In genomic region chr6:113936811-113937508, GRCm38 (mm10) we compare ENCODE assay signal across 11 mouse cellular contexts.
DNase-seq lines count a peak whose midpoint lies in the region; ATAC-seq and TF ChIP-seq lines count a peak whose summit lies in the region.
"Had no signal": no experiment of that assay in that cellular context is flagged by ENCODE, and none has a peak within 500 bp of the region (broad histone marks: within the 10 kb centered on the region; RNA-seq: fewer than 3 reads in every experiment).

No protein-coding gene starts in this region.

- no peaks in the 10 kb centered on the region for H3K4me1 ChIP-seq in embryonic facial prominence, embryonic 11.5 days (ENCODE audit: control insufficient read depth, insufficient read depth, low read length)
- H3K4me1 ChIP-seq in hindbrain, embryonic 15.5 days (replicated peaks) = peaks cover 22% of the 10 kb centered on the region
- H3K4me1 ChIP-seq in midbrain, embryonic 11.5 days (ENCODE audit: control insufficient read depth, insufficient read depth, low read length) = peaks cover 19% of the 10 kb centered on the region
- H3K4me1 ChIP-seq: embryonic facial prominence, embryonic 15.5 days; limb, embryonic 15.5 days had no signal

- no peak for TF ChIP-seq POLR2A in brain, embryonic 14.5 days (IDR thresholded peaks at IDR 0.05; ENCODE audit: borderline replicate concordance, extremely low read depth, insufficient read depth, insufficient read length, poor library complexity, severe bottlenecking)

- H3K9me3 ChIP-seq in embryonic facial prominence, embryonic 11.5 days (replicated peaks; ENCODE audit: control insufficient read depth, low read length) = no peaks in the 10 kb centered on the region
- H3K9me3 ChIP-seq in hindbrain, embryonic 15.5 days = no peaks in the 10 kb centered on the region
- no peaks in the 10 kb centered on the region for H3K9me3 ChIP-seq in midbrain, embryonic 11.5 days (ENCODE audit: control insufficient read depth, low read length)
- H3K9me3 ChIP-seq: embryonic facial prominence, embryonic 15.5 days; limb, embryonic 15.5 days had no signal

- H3K27me3 ChIP-seq in embryonic facial prominence, embryonic 11.5 days (ENCODE audit: control insufficient read depth, insufficient read depth, low read length) = no peaks in the 10 kb centered on the region
- H3K27me3 ChIP-seq in hindbrain, embryonic 15.5 days = no peaks in the 10 kb centered on the region
- H3K27me3 ChIP-seq in midbrain, embryonic 11.5 days (ENCODE audit: control insufficient read depth, insufficient read depth, low read length) = peaks cover 4% of the 10 kb centered on the region; the same call in 1 of the 2 replicates
- H3K27me3 ChIP-seq: embryonic facial prominence, embryonic 15.5 days; limb, embryonic 15.5 days had no signal

- ATAC-seq in embryonic facial prominence, embryonic 11.5 days (replicated peaks; ENCODE audit: insufficient number of reproducible peaks, low FRiP score, low TSS enrichment, low read depth) = no peak
- peak; percentile 27; the same call in 1 of the 2 replicates for ATAC-seq in hindbrain, embryonic 15.5 days (ENCODE audit: low FRiP score, low read depth)
- peak; percentile 89 for ATAC-seq in midbrain, embryonic 11.5 days (ENCODE audit: low FRiP score)
- ATAC-seq: intestine, postnatal 0 days had no signal

- no peaks in the 10 kb centered on the region for H3K36me3 ChIP-seq in embryonic facial prominence, embryonic 11.5 days (replicated peaks; ENCODE audit: control insufficient read depth, insufficient read depth, low read depth, low read length)
- H3K36me3 ChIP-seq in hindbrain, embryonic 15.5 days = no peaks in the 10 kb centered on the region
- no peaks in the 10 kb centered on the region for H3K36me3 ChIP-seq in midbrain, embryonic 11.5 days (ENCODE audit: control insufficient read depth, insufficient read depth, low read length)
- H3K36me3 ChIP-seq: embryonic facial prominence, embryonic 15.5 days; limb, embryonic 15.5 days had no signal

- 43% methylated on average over 6 of the region's 6 CpGs for WGBS in embryonic facial prominence, embryonic 11.5 days
- 28% methylated on average over 6 of the region's 6 CpGs for WGBS in hindbrain, embryonic 15.5 days
- 26% methylated on average over 6 of the region's 6 CpGs for WGBS in midbrain, embryonic 11.5 days

- DNase-seq in brain, embryonic 14.5 days (ENCODE audit: low read depth) = peak; percentile 92
- DNase-seq in embryonic facial prominence, embryonic 11.5 days (ENCODE audit: low spot score) = peak; percentile 46
- peak; percentile 92 for DNase-seq in midbrain, embryonic 11.5 days (ENCODE audit: low spot score, missing footprints)
- no peak for DNase-seq in adrenal gland, postnatal 14 days
- no peak for DNase-seq in gastrocnemius, postnatal 25 days
- DNase-seq in adrenal gland, postnatal 4 days (ENCODE audit: low spot score in 2 of 2) = no peak
- DNase-seq: right cerebral cortex, postnatal 25 days had no signal

- H3K9ac ChIP-seq in embryonic facial prominence, embryonic 11.5 days (replicated peaks; ENCODE audit: low read length) = no peak overlapping the region
- no peak overlapping the region for H3K9ac ChIP-seq in hindbrain, embryonic 15.5 days
- H3K9ac ChIP-seq in midbrain, embryonic 11.5 days (ENCODE audit: low read length) = no peak overlapping the region
- H3K9ac ChIP-seq: embryonic facial prominence, embryonic 15.5 days; limb, embryonic 15.5 days had no signal

- TF ChIP-seq CTCF in brain, embryonic 14.5 days (IDR thresholded peaks at IDR 0.05; ENCODE audit: borderline replicate concordance, extremely low read depth, insufficient read depth, insufficient read length) = no peak

- no peak overlapping the region for H3K27ac ChIP-seq in embryonic facial prominence, embryonic 11.5 days (replicated peaks; ENCODE audit: low read depth, low read length)
- no peak overlapping the region for H3K27ac ChIP-seq in hindbrain, embryonic 15.5 days (replicated peaks)
- H3K27ac ChIP-seq in midbrain, embryonic 11.5 days (ENCODE audit: low read depth, low read length) = peak overlapping the region; percentile 27; the same call in 1 of the 2 replicates
- H3K27ac ChIP-seq: embryonic facial prominence, embryonic 15.5 days; limb, embryonic 15.5 days had no signal

- H3K4me3 ChIP-seq in embryonic facial prominence, embryonic 11.5 days (ENCODE audit: low read depth, low read length) = no peak overlapping the region
- H3K4me3 ChIP-seq in hindbrain, embryonic 15.5 days = no peak overlapping the region
- H3K4me3 ChIP-seq in midbrain, embryonic 11.5 days (ENCODE audit: low read depth, low read length) = no peak overlapping the region
- H3K4me3 ChIP-seq: embryonic facial prominence, embryonic 15.5 days; limb, embryonic 15.5 days had no signal

- no peak overlapping the region for H3K4me2 ChIP-seq in embryonic facial prominence, embryonic 11.5 days (ENCODE audit: low read depth, low read length)
- no peak overlapping the region for H3K4me2 ChIP-seq in hindbrain, embryonic 15.5 days
- peak overlapping the region; percentile 6; the same call in 1 of the 2 replicates for H3K4me2 ChIP-seq in midbrain, embryonic 11.5 days
- H3K4me2 ChIP-seq: embryonic facial prominence, embryonic 15.5 days; limb, embryonic 15.5 days had no signal

Comparison
In these comparisons a context has a peak if more than half of its experiments do, and no peak if none do; other contexts are left out.
1. DNase-seq: peak in brain, embryonic 14.5 days (single experiment), embryonic facial prominence, embryonic 11.5 days (single experiment) and midbrain, embryonic 11.5 days (single experiment); none in adrenal gland, postnatal 14 days (single experiment), gastrocnemius, postnatal 25 days (single experiment) and adrenal gland, postnatal 4 days (0 of 2).